Mouse (Mus musculus): Measurements from ENCODE around the gene Elp5.
"Not testable (repeated sequence)": the region's sequence is repeated elsewhere in the genome, so short reads cannot be mapped to it uniquely, and the experiment has no call there.

The Elp5 gene

GRCm38 (mm10) chr11:69933066-69933465 lies 49.3 kb downstream of the Elp5 start:
- DNase-seq: no peak

- DNase-seq: peak; percentile 62
Observed at GRCm38 (mm10) chr11:69932254-69932653, 50.1 kb downstream of the Elp5 start.

GRCm38 (mm10) chr11:69931769-69932168 lies 50.5 kb downstream of the Elp5 start:
- DNase-seq: no peak

DNA sequence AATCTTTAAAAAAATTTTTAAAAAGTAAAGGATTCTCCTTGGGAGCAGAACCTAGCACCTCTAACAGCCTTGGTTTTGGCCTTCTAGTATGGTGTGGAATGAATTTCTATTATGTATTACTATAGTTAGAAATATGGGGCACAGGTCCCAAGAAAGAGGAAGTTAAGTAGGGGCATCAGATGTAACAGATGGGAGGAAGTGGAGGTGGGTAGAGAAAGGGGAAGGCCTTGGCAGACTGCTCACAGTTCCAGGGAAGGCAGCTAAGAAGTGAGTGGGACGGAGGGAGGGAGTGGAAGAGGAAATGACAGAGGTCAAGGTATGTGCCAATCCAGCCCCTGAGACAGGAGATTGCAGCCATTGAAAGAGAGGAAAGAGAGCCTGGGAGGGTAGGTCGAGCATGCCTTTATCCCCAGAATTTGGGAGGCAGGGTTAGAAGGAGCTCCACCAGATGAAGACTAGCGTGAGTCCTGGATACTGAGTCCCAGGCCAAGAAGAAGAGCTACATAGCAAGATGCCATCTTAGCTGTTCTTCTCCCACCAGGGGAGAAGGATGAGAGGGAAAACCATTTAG lies 51.3 kb downstream of the Elp5 start:
- peak; percentile 30 for DNase-seq

DNA sequence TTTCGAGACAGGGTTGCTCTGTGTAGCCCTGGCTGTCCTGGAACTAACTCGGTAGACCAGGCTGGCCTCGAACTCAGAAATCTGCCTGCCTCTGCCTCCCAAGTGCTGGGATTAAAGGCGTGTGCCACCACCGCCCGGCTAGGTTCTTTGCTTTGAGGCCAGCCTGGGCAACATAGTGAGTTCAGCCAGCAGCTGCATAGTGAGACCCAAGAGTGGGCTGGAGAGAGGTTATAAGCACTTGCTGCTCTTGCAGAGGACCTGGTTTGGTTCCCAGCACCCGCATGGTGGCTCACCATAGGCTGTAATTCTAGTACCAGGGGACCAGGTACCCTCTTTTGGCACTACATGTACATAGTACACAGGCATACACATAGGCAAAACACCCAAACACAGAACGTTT lies 52.1 kb downstream of the Elp5 start:
- DNase-seq: not testable (repeated sequence)

- no peak for DNase-seq
Observed at GRCm38 (mm10) chr11:69929712-69930111, 52.6 kb downstream of the Elp5 start.

DNA sequence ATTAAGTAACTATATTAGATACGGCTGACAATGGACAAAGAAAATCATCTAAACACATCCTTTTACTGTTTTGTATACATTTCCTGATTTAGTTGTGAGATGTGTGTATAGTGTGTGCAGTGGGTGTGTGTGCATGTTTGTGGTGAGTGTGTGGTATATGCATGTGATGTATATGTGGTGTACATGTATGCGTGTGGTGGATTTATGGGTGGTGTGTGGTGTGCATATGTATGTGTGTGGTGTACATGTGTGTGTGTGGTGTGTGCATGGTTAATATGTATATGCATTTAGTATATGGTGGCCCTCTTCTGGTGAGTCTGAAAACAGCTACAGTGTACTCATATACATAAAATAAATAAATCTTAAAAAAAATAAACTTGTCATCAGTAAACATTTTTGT lies 54.8 kb downstream of the Elp5 start:
- DNase-seq: no peak

- DNase-seq: no peak
Observed at GRCm38 (mm10) chr11:69922796-69923195, 59.5 kb downstream of the Elp5 start.

DNA sequence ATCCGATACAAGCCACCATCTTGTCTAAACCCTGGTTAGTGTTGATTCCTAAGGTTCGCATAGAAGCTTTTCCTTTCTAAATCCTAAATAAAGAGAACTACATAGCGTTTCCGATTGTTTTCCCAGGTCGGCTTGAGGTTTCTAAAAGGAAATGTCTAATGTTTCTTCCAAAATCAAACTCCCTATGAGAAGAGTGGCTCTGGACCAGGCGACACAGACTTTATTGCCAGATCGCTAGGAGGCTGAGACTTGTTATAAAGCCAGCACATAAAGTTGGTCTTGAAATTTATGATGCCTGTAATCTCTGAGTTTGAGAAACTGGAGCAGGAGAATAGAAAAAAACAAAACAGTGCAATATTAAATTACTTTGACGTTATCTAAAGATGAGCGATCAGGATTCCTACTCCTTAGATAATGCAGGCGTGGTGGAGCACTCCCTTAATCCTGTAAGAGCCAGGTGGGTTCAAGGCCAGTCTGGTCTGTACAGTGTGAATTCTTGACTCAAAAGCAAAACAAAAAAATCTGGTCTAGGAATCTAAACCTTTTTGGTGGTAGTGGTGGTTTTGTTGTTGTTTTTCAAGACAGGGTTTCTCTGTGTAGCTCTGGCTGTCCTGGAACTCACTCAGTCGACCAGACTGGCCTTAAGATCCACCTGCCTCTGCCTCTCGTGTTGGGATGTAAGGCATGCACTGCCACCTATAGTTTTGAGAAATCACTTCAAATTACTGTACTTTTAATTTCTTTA lies 60.1 kb downstream of the Elp5 start:
- no peak for DNase-seq

DNA sequence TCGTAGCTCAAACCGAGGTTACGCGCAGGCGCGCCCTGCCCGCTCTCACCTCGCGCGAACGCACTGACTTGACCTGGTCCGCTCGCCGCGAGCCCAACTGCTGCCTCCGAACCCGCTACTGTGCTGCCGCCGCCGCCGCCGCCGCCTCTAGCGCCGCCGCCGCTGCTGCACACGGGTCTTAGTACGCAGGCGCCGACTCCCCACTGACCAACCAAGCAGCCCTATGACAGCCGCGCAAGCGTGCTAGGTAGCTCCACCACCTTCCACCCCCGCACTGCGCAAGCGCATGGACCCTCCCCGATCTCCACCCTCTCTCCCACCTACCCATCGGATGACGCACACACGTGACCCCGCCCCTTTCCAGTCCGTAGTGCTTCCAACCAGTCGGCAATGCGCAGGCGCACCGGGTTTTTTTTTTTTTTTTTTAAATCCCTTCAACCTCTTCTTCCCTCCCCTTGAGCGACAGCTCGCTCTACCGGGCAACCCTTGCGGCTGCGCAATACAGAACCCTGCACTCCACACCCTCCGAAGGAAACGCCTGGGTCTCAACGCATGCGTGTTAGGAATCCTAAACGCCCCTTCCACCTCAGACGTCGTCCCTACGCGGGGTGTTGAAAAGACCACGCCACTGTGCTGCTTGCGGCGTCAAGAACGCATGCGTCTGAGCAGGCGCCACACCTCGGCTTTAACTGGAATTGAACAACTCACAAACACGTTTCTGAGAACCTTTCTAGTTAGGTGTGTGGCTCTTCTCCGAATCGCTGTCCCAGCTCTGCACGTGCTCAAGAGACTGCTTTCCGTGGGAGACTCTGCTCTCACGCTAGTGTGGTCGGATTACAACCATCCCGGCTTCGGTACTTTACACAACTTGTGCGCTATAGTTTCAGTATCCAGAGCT lies 61.0 kb downstream of the Elp5 start, which contains the start of gene Eif5a:
Gene Eif5a (minus strand): TSS at position 845 of the 898 bp plus-strand sequence.
- peak; percentile 100 for DNase-seq

- peak; percentile 73 for DNase-seq
Observed at GRCm38 (mm10) chr11:69920266-69921031, 61.9 kb downstream of the Elp5 start.

- peak; percentile 78 for DNase-seq
Observed at GRCm38 (mm10) chr11:69919661-69920265, 62.6 kb downstream of the Elp5 start.

DNA sequence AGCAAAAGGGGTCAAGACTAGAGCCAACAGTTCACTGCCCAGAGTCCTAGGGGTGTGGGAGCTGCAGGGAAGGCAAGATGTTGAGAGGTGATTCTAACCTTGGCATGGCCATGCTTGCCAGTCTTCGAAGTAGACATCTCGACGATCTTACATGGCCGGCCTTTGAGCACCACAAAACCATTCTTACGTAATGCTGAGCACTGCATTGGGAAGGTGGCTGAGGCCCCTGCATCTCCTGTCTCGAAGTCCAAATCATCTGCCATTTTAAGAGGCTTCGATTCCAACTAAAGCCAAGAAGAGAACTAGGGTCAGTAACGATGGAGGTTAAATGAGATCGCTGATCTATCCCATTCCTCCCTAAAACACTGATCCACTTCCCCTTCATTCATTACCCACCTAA lies 63.3 kb downstream of the Elp5 start:
- peak; percentile 14 for DNase-seq

Measured in thymus, postnatal 4 days (tissue).